Mouse (Mus musculus) forebrain, embryonic 11.5 days (tissue): ENCODE data around the gene Gm2564. TPM values are rescaled to one million over a fixed set of nuclear protein-coding genes. Genes with fewer than 3 reads are reported as not detected.

Source experiments
- polyA plus RNA-seq: library from polyadenylated mRNA; unstranded; fragments of >200 nt; fragmentation: Nextera tagmentation; extraction: Ambion mirVana; gene quantifications from 2 replicates; pipeline ENCODE4 v1.2.1, GENCODE M21; 2014

Gene Gm2564
- polyA plus RNA-seq, 1 experiment from 2014 or later, result not detected

Other genes starting within 250 kb of the Gm2564 start
- gene Gm21586, start 190.3 kb upstream of the Gm2564 start, polyA plus RNA-seq, result not detected in 2 replicates
- gene Gm2163, start 163.0 kb upstream of the Gm2564 start, polyA plus RNA-seq, result not detected in 2 replicates
- gene Fam205a2, start 101.5 kb upstream of the Gm2564 start, polyA plus RNA-seq, result not detected in 2 replicates
- not detected in 2 replicates for gene Gm10591, start 17.5 kb upstream of the Gm2564 start, polyA plus RNA-seq
- gene Ccl27b, start 25.5 kb downstream of the Gm2564 start, polyA plus RNA-seq, result not detected in 2 replicates
- not detected in 2 replicates for gene Il11ra2, start 32.2 kb downstream of the Gm2564 start, polyA plus RNA-seq
- 0.96 and 1.8 TPM in 2 replicates for gene 4930578G10Rik, start 105.8 kb downstream of the Gm2564 start, polyA plus RNA-seq
- gene Ccl19, start 126.9 kb downstream of the Gm2564 start, polyA plus RNA-seq, result not detected in 2 replicates
- gene Ccl21a, start 144.3 kb downstream of the Gm2564 start, polyA plus RNA-seq, result 0.27 and 0.39 TPM in 2 replicates
- 0.08 and 0.28 TPM in 2 replicates for gene Fam205a1, start 224.2 kb downstream of the Gm2564 start, polyA plus RNA-seq
- 0.33 and 0.43 TPM in 2 replicates for gene Gm12394, start 227.1 kb downstream of the Gm2564 start, polyA plus RNA-seq
- gene Fam205c, start 244.5 kb downstream of the Gm2564 start, polyA plus RNA-seq, result 0.84 and 1.00 TPM in 2 replicates